Mouse (Mus musculus): ENCODE measurements around the gene Kdr. TPM values are rescaled to one million over a fixed set of nuclear protein-coding genes. Genes with fewer than 3 reads are reported as not detected.
"Not testable (repeated sequence)": the region's sequence is repeated elsewhere in the genome, so short reads cannot be mapped to it uniquely, and the experiment has no call there.

The Kdr gene
- total RNA-seq, 4 experiments from 2014 or later, result 75.8 to 125 (median 99.9) TPM

- no peak for DNase-seq
These were observed 18.4 kb downstream of the Kdr start for GRCm38 (mm10) chr5:75959809-75960208.

GRCm38 (mm10) chr5:75956526-75956925 is 21.7 kb downstream of the Kdr start:
- no peak for DNase-seq

- no peak for DNase-seq
These were observed 22.4 kb downstream of the Kdr start for GRCm38 (mm10) chr5:75955876-75956275.

GRCm38 (mm10) chr5:75954778-75955330 is 23.4 kb downstream of the Kdr start:
- no peak for DNase-seq

GRCm38 (mm10) chr5:75954218-75954617 is 24.0 kb downstream of the Kdr start:
- DNase-seq, result no peak

GRCm38 (mm10) chr5:75952131-75952795 is 26.0 kb downstream of the Kdr start:
- DNase-seq, result no peak

- DNase-seq, result no peak
These were observed 27.4 kb downstream of the Kdr start for GRCm38 (mm10) chr5:75950866-75951265.

- DNase-seq, result no peak
These were observed 32.9 kb downstream of the Kdr start for GRCm38 (mm10) chr5:75945394-75945793.

- no peak for DNase-seq
These were observed 35.0 kb downstream of the Kdr start for GRCm38 (mm10) chr5:75943301-75943700.

- no peak for DNase-seq
These were observed 36.3 kb downstream of the Kdr start for GRCm38 (mm10) chr5:75941775-75942580.

GRCm38 (mm10) chr5:75939144-75939732 is 39.0 kb downstream of the Kdr start:
- no peak for DNase-seq

GRCm38 (mm10) chr5:75938012-75938411 is 40.2 kb downstream of the Kdr start:
- DNase-seq, result no peak

GRCm38 (mm10) chr5:75936223-75936622 is 42.0 kb downstream of the Kdr start:
- DNase-seq, result no peak

GRCm38 (mm10) chr5:75935225-75935624 is 43.0 kb downstream of the Kdr start:
- no peak for DNase-seq

GRCm38 (mm10) chr5:75934201-75934600 is 44.1 kb downstream of the Kdr start:
- DNase-seq, result no peak

GRCm38 (mm10) chr5:75933521-75934044 is 44.7 kb downstream of the Kdr start:
- peak; percentile 76 for DNase-seq

GRCm38 (mm10) chr5:75931458-75931857 is 46.8 kb downstream of the Kdr start:
- not testable (repeated sequence) for DNase-seq

- DNase-seq, result no peak
These were observed 48.3 kb downstream of the Kdr start for GRCm38 (mm10) chr5:75929960-75930359.

GRCm38 (mm10) chr5:75922677-75923076 is 55.6 kb downstream of the Kdr start:
- peak; percentile 38 for DNase-seq

GRCm38 (mm10) chr5:75921730-75922387 is 56.4 kb downstream of the Kdr start:
- no peak for DNase-seq

- no peak for DNase-seq
These were observed 58.7 kb downstream of the Kdr start for GRCm38 (mm10) chr5:75919601-75920000.

GRCm38 (mm10) chr5:75918139-75918538 is 60.1 kb downstream of the Kdr start:
- DNase-seq, result no peak
